Mouse (Mus musculus) forebrain, postnatal 0 days (tissue): ENCODE measurements around the gene Dnaja3. TPM values are rescaled to one million over a fixed set of nuclear protein-coding genes. Genes with fewer than 3 reads are reported as not detected.
A peak's percentile ranks its signal among the peaks of the same experiment; 100 is the strongest.

ENCODE experiments used
- ATAC-seq: fragments of 200-750 bp; cut with Nextera tagmentation; 2 replicates; pipeline ENCODE4 v1.8.0; 2017; ENCODE audit warnings: mild to moderate bottlenecking, moderate library complexity
- DNase-seq: peaks from one replicate; pipeline ENCODE4 v3.0.0-alpha.2; 2015
- H3K27ac ChIP-seq: fragments of 300-500 bp; sonication (generic); 2 replicates; pipeline ENCODE4 v1.5.1; 2014; ENCODE audit warnings: low read depth, mild to moderate bottlenecking, antibody characterized with exemption, low read length, moderate library complexity, mixed read lengths
- H3K27me3 ChIP-seq: fragments of 300-500 bp; sonication (generic); 2 replicates; pipeline ENCODE4 v1.6.1; 2014; ENCODE audit warnings: mild to moderate bottlenecking, low read length, mixed read lengths; ENCODE audit not compliant: insufficient read depth
- H3K36me3 ChIP-seq: fragments of 300-500 bp; sonication (generic); 2 replicates; pipeline ENCODE4 v1.6.1; 2014; ENCODE audit warnings: mild to moderate bottlenecking, moderate library complexity; ENCODE audit not compliant: insufficient read depth
- H3K4me1 ChIP-seq: fragments of 300-500 bp; sonication (generic); 2 replicates; pipeline ENCODE4 v1.6.1; 2014; ENCODE audit warnings: antibody characterized with exemption; ENCODE audit not compliant: insufficient read depth
- H3K4me2 ChIP-seq: fragments of 300-500 bp; sonication (generic); 2 replicates; pipeline ENCODE4 v1.6.1; 2014; ENCODE audit warnings: low read depth, mild to moderate bottlenecking, moderate library complexity
- H3K4me3 ChIP-seq: fragments of 300-500 bp; sonication (generic); 2 replicates; pipeline ENCODE4 v1.5.1; 2014; ENCODE audit warnings: low read depth, low read length, mixed read lengths
- H3K9ac ChIP-seq: fragments of 300-500 bp; sonication (generic); 2 replicates; pipeline ENCODE4 v1.6.1; 2014; ENCODE audit warnings: mild to moderate bottlenecking
- H3K9me3 ChIP-seq: fragments of 300-500 bp; sonication (generic); 2 replicates; pipeline ENCODE4 v1.6.1; 2016; ENCODE audit warnings: low read length
- CTCF ChIP-seq: sonication (generic); IDR thresholded peaks from 2 replicates; pipeline ENCODE4 v1.5.1; 2016; ENCODE audit warnings: antibody characterized with exemption, control low read depth, low read depth
- WGBS: fragments of 180-500 bp; shearing (Covaris S2); extraction: QIAGEN DNeasy Blood & Tissue Kit; methylation state at CpG from one replicate; pipeline ENCODE4 v1.1.7; 2014; 5-methylcytosine and 5-hydroxymethylcytosine counted together
- polyA plus RNA-seq: library from polyadenylated mRNA; unstranded; fragments of >200 nt; fragmentation: Nextera tagmentation; extraction: Ambion mirVana; gene quantifications from 2 replicates; pipeline ENCODE4 v1.2.1, GENCODE M21; 2015
- total RNA-seq: library from RNA; depleted of rRNA; stranded (reverse); fragments of >200 nt; gene quantifications from 2 replicates; pipeline ENCODE4 v1.2.3, GENCODE M21; 2014; rRNA removed

Dnaja3 gene
- 47.2 and 51.5 TPM in 2 replicates for total RNA-seq
- 37.5 and 48.6 TPM in 2 replicates for polyA plus RNA-seq

GRCm38 (mm10) chr16:4639831-4640237 lies at the start of gene Dnaja3, which contains the start of gene Vasn:
Gene Dnaja3 (plus strand): TSS chr16:4639989.
Gene Vasn (plus strand): TSS chr16:4639941.
- Histone ChIP-seq H3K9ac (peak within 1 kb of the TSS; percentile 47), H3K4me2 (peak within 1 kb of the TSS; percentile 55), H3K4me3 (peak within 1 kb of the TSS; percentile 32), H3K4me1 (no peaks in the 10 kb centered on the region), H3K9me3 (no peaks in the 10 kb centered on the region), H3K27me3 (no peaks in the 10 kb centered on the region), H3K36me3 (no peaks in the 10 kb centered on the region; the same call in none of the 2 replicates), H3K27ac (no peak within 1 kb of the TSS)
- DNase-seq (peak; percentile 43), ATAC-seq (peak; percentile 84)
- WGBS, result 2% methylated on average over 22 of the region's 22 CpGs
- no peak for TF ChIP-seq CTCF

GRCm38 (mm10) chr16:4590236-4590635 lies 49.6 kb upstream of the Dnaja3 start:
- Histone ChIP-seq H3K4me2 (no peak overlapping the region), H3K36me3 (no peaks in the 10 kb centered on the region), H3K4me1 (peaks cover 16% of the 10 kb centered on the region; the same call in 1 of the 2 replicates), H3K9me3 (no peaks in the 10 kb centered on the region), H3K9ac (no peak overlapping the region), H3K27ac (no peak overlapping the region), H3K27me3 (no peaks in the 10 kb centered on the region), H3K4me3 (no peak overlapping the region)
- DNase-seq (peak; percentile 24), ATAC-seq (no peak)
- no peak for TF ChIP-seq CTCF
- WGBS, result 94% methylated on average over 9 of the region's 9 CpGs

- Histone ChIP-seq H3K4me1 (peaks cover 30% of the 10 kb centered on the region), H3K9me3 (no peaks in the 10 kb centered on the region), H3K27ac (peak overlapping the region; percentile 90), H3K36me3 (no peaks in the 10 kb centered on the region), H3K27me3 (no peaks in the 10 kb centered on the region), H3K9ac (peak overlapping the region; percentile 76), H3K4me2 (peak overlapping the region; percentile 79), H3K4me3 (peak overlapping the region; percentile 85)
- DNase-seq, result peak; percentile 72
- WGBS, result 12% methylated on average over 32 of the region's 32 CpGs
- ATAC-seq, result peak; percentile 28
- peak; percentile 67 for TF ChIP-seq CTCF
Measured at GRCm38 (mm10) chr16:4592909-4593875, 46.6 kb upstream of the Dnaja3 start.

GRCm38 (mm10) chr16:4593971-4594813 lies 45.6 kb upstream of the Dnaja3 start, which contains the start of gene Glis2:
Gene Glis2 (plus strand): TSS chr16:4594713.
- TF ChIP-seq CTCF, result no peak
- WGBS, result 2% methylated on average over 15 of the region's 74 CpGs
- H3K4me1 ChIP-seq, result peaks cover 36% of the 10 kb centered on the region
- H3K36me3 ChIP-seq, result no peaks in the 10 kb centered on the region
- ATAC-seq (peak; percentile 85), DNase-seq (peak; percentile 88)
- H3K27me3 ChIP-seq, result no peaks in the 10 kb centered on the region
- H3K4me2 ChIP-seq, result peak within 1 kb of the TSS; percentile 79
- peak within 1 kb of the TSS; percentile 85 for H3K4me3 ChIP-seq
- peak within 1 kb of the TSS; percentile 76 for H3K9ac ChIP-seq
- no peaks in the 10 kb centered on the region for H3K9me3 ChIP-seq
- H3K27ac ChIP-seq, result peak within 1 kb of the TSS; percentile 90

- Histone ChIP-seq H3K36me3 (no peaks in the 10 kb centered on the region), H3K27me3 (no peaks in the 10 kb centered on the region), H3K4me3 (peak overlapping the region; percentile 85), H3K9me3 (no peaks in the 10 kb centered on the region), H3K27ac (peak overlapping the region; percentile 90), H3K4me2 (peak overlapping the region; percentile 79), H3K4me1 (peaks cover 36% of the 10 kb centered on the region), H3K9ac (peak overlapping the region; percentile 76)
- peak; percentile 57 for ATAC-seq
- DNase-seq, result peak; percentile 48
- TF ChIP-seq CTCF, result no peak
- 2% methylated on average over 39 of the region's 52 CpGs for WGBS
Measured at GRCm38 (mm10) chr16:4594814-4595526, 44.8 kb upstream of the Dnaja3 start.

- Histone ChIP-seq H3K36me3 (no peaks in the 10 kb centered on the region), H3K27me3 (no peaks in the 10 kb centered on the region), H3K9me3 (no peaks in the 10 kb centered on the region), H3K9ac (peak overlapping the region; percentile 76), H3K4me1 (peaks cover 36% of the 10 kb centered on the region), H3K4me3 (peak overlapping the region; percentile 85), H3K27ac (peak overlapping the region; percentile 57), H3K4me2 (peak overlapping the region; percentile 79)
- ATAC-seq (no peak; the same call in 1 of the 2 replicates), DNase-seq (no peak)
- TF ChIP-seq CTCF, result no peak
- WGBS, result 2% methylated on average over 5 of the region's 5 CpGs
Measured at GRCm38 (mm10) chr16:4595527-4595963, 44.2 kb upstream of the Dnaja3 start.
